Mouse (Mus musculus): ENCODE results near the gene Def6.
"Not testable (repeated sequence)": the region's sequence is repeated elsewhere in the genome, so short reads cannot be mapped to it uniquely, and the experiment has no call there.

Def6 gene

DNA sequence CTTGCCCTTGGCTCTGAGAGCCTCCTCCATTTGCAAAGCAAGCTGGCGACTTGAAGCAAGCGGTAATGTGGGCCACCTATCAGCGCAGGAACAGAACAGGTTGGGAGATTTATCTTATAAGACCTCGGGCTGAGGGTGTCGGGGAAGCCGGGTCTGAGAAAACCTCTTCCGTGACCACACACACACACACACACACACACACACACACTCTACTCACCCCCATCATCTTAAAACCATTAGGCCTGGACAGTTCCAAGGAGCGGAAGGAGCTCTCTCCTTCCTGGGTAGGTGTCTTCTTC lies 685 bp downstream of the Def6 start:
- no peak for DNase-seq (ENCODE audit: low read depth, low spot score)

DNA sequence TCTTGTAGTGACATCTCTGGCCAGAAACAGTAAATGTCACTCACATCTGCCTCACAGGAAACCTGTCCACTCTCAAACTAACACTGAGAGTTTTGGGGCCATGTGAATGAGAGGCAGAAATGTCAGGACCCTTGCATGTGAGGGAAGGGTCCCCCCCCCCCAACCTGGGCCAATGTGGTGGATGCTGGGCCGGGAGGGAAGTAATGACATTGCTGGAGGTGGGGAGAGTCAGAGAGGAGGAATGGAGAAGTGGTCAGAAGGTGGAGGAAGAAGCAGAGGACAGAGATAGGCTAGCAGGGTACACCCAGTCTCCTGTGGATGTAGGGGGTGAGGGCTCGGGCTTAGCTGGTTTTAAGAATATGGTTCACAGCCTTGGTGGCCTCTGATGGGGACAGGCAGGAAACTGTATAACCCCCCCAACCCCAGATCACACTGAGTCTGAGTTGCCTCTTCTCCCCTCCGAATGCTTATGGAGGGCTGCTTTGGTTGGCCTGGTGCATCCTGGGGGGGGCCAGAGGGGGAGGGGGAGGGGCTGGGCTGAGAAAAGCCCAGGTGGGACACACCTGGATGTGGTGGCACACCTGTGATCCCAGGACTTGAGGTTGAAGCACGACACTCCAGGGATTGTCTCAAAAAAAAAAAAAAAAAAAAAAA lies 2.0 kb downstream of the Def6 start:
- DNase-seq (ENCODE audit: low read depth, low spot score), result no peak

DNA sequence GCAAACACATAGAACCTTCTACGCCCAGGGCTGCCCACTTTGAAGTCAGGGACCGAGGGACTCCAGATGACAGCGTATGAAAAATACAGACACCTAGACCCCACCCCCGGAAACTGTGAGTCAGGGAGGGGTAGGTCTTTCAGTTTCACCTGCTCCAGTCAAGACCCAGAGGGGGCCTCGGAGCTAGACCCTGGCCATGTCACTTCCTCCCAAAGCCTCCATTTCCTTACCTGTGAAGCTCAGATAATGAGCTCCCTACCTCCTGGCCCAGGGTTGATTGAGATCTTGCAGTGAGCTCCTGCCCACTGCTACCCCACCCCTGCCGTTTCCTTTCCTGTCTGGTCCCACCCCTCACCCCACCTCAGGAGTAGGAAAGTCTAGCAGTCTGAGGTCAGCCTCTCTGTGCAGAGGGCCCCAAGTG lies 4.4 kb downstream of the Def6 start:
- DNase-seq (ENCODE audit: low read depth, low spot score), result no peak

DNA sequence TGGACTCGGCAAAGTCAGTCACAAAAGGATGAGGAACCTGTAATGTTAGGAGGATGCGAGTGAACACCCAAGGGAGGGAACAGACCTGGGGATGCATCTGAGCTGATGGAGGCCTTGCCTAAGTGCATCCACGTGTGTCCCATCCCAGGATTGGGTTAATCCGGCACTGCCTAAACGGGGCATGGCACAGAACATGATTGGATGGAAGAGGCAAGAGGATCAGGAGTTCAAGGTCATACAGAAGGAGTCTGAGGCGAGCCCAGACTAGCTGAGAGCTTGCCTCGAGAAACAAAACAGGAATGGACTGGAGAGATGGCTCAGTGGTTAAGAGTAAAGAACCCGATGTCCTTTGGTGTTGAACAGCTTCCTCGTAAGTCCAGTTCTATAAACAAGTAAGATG lies 4.8 kb downstream of the Def6 start:
- DNase-seq (ENCODE audit: low read depth, low spot score), result no peak

DNA sequence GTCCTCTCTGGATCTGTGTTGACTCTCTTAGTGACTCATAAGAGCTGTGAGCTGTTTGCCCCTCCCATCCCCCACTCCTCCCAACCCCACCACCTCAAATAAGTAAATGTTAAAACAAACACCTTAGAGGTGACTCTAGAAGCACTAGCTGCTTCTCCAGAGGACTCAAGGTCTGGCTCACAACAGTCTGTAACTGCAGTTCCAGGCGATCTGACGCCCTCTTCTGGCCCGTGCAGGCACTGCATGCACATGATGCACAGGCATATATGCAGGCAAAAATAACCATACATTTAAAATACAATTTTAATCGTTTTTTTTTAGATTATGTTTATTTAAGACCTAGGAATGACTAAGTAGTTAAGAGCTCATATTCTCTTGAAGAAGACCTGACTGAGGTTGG lies 5.7 kb downstream of the Def6 start:
- DNase-seq (ENCODE audit: low read depth, low spot score), result no peak

DNA sequence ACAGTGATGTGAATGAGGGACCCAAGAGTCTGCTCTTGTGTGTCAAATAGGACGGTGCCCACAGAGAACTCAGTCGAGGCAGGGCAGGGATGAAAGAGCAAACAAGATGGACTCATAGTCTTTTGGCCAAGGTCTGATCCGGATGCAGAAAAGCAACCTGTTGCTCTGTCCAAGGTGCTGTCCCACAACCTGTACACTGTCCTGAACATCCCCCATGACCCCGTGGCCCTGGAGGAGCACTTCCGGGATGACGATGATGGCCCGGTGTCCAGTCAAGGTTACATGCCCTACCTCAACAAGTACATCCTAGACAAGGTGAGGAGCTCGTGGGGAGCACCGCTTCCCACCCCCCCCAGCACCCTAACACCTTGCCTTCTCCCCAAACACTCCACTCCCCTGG lies 9.2 kb downstream of the Def6 start:
- no peak for DNase-seq (ENCODE audit: low read depth, low spot score)

DNA sequence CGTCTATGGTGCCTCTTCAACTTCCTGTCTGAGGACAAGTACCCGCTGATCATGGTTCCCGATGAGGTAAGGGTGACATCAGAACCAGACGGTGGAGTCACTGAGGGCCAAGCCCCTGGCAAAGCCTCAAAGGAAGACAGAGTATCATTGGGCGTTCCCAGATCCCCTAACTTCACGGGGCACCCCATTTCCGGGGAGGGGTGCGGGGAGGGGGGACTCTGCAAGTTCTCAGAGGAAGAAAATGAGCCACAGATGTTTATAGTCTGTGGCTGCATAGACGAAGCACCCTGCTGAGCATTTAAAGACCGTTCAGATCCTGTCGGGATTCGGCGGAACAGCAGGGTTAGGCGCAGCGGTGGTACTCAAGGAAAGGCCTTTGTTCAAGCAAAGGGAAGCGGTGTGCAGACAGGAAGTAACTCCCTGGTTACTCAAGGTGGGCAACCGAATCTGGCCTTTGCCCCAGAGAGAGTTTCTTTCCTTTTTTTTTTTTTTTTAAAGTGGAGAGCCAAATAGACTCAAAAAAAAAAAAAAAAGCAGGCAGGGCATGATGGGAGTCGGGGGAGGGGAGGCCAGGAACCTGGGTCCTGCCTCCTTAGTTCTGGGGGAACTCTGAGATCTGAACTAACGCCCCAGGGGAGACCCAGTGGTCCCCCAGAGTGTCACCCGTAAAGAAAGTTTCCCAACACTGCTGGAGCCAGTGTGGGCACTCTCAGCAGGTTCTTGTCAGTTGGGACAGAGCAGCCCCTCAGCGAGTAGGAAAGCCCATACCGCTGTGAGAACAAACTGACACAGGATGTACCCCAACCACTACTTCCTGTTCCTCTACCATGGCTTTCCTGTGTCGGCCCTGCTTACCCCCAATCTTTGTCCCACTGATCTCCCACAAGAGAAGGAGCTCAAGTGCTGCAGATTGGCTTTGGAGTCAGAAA lies 10.4 kb downstream of the Def6 start:
- peak; percentile 49 for DNase-seq (ENCODE audit: low read depth, low spot score)

DNA sequence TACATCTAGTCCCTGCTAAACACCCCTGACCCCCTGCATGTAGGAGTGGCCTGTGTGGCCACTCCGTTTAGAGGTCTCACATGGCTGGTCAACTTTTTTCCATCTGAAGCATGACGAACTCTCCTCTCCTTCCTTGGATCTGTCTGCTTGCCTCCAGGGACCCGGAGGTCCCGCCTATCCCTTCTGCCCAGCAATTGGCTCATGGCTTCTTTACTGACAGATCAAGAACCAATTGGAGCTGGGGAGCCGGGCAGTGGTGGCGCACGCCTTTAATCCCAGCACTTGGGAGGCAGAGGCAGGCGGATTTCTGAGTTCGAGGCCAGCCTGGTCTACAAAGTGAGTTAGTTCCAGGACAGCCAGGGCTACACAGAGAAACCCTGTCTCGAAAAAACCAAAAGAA lies 14.9 kb downstream of the Def6 start:
- DNase-seq (ENCODE audit: low read depth, low spot score), result not testable (repeated sequence)

DNA sequence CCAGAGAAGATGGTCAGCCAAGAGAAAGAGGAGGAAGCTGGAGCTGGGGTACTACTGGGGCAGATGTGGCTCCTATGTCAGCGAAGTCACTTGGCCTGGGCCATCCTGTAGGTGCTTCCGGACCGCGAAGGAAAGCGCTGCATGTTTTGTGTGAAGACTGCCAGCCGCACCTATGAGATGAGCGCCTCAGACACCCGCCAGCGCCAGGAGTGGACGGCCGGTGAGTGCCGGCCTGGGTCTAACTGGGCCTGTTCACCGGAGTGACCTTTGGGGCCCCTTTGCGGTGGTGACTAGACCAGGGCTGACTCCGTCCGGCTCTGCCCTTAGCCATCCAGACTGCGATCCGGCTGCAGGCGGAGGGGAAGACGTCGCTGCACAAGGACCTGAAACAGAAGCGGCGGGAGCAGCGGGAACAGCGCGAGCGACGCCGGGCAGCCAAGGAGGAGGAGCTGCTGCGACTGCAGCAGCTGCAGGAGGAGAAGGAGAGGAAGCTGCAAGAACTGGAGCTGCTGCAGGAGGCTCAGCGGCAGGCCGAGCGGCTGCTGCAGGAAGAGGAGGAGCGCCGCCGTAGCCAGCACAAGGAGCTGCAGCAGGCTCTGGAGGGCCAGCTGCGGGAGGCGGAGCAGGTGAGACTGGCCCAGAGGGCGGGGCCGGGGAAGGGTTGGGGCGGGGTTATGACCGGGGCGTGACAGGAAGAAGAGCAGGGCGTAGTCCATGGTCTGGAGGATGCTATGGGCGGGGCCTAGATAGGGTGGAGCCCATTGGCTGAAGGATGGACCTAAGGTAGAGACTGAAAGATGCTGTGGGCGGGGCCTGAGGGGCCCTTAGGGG lies 16.2 kb downstream of the Def6 start:
- DNase-seq (ENCODE audit: low read depth, low spot score), result peak; percentile 83

DNA sequence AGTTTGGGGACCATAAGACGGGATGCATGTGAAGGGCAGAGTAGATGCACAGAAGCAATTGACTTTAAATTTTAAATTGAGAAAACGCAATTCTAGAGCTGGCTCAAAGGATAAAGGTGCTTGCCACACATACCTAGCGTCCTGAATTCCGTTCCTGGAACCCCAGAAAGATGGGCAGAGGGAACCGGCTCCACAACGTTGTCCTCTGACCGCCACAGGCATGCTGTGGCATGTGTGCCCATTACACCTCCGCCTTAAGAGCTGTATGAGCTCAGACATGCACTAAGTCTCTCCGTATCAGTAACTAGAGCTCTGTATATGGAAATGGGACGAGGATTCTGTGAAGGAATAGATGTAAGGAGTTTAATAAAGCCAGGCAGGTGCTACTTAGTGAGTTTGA lies 17.0 kb downstream of the Def6 start:
- DNase-seq (ENCODE audit: low read depth, low spot score), result no peak

DNA sequence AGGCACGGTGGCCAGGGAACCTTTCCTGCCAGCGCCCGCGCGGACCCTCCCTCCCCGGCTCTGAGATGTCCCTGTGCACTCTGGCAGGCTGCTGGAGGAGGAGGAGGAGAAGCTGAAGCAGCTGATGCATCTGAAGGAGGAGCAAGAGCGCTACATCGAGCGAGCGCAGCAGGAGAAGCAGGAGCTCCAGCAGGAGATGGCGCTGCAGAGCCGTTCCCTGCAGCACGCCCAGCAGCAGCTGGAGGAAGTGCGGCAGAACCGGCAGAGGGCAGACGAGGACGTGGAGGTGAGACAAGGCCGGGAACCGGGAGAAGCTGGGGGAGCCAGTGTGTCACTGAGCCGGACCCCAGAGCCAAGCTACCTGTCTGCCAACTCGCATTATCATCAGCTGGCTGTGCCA lies 18.4 kb downstream of the Def6 start:
- peak; percentile 92 for DNase-seq (ENCODE audit: low read depth, low spot score)

DNA sequence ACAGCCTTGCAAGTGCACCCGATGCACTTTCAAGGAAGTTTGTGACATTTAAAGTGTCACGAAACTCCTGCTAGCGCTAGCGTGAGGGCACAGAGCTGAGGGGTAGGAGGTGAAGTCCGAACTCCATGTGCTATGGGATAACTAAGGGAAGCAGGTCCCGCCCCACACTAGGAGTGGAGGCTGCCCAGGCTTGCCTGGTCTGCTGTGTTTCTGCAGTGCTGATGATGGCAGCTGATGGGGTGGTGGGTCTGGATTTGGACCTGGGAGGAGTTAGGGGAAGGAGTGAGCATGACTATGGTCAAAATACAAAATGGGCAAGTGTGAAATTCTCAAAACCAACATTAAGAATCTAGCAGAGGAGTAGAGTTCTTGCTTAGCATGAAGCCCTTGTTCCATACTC lies 22.9 kb downstream of the Def6 start:
- no peak for DNase-seq (ENCODE audit: low read depth, low spot score)

DNA sequence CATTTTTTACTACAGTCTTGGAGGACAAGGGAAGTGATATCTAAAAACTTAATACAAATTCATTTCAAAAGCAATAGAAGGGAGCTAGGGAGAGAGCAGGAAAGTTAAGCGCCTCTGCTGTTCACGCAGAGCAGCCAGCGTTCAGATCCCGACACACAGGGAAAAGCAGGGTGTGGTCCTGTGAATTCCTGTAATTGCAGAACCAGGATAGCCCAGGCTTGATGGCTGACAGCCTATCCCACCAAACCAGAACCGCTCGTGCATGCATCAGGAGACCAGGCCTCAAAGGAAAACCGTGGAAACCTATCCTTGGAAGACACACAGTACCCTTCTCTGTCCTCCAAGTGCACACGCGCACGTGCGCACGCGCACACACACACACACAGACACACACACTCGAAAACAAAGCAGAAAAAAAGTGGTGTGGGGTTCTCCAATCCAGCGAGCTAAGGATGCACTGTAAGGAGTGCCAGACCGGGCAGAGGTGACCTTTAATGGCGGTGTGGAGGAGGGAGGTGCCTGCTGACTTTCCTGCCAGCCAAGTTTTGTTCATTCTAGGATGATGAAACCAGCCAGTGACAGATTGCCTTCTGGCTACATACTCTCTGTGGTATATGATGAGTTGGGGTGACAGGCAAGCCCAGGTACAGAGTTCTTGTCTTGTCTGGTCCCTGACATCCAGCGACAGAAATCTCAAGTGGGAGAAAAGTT lies 23.6 kb downstream of the Def6 start:
- DNase-seq (ENCODE audit: low read depth, low spot score), result no peak

DNA sequence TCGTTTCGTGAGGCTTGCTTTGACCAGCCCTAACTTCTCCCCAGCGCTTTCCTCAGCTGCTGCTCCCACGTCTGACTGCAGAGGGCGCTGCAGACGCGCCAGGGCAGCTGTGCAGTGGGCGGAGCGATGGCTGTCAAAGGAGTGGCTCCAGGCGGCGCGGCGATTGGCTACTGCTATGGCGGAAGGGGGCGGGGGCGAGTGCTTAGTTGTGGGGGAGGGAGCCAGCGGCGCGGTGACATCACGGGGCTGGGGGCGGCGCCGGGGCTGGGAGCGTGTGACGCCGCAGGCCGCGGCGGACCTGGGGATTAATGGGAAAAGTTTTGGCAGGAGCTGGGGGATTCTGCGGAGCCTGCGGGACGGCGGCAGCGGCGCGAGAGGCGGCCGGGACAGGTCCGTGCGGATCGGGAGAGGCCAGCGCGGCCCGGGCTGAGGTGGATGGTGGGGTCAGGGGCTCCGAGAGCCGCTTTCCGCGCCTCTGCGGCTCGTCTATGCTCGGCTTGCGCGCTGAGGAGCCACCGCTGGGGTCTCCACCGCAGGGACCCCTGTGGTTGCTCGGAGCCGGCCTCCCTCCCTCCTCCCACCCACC lies 25.0 kb downstream of the Def6 start, which contains the start of gene Ppard:
Gene Ppard, plus strand, starts transcription at position 226 of the 586 bp plus-strand sequence.
- DNase-seq (ENCODE audit: low read depth, low spot score), result peak; percentile 95

DNA sequence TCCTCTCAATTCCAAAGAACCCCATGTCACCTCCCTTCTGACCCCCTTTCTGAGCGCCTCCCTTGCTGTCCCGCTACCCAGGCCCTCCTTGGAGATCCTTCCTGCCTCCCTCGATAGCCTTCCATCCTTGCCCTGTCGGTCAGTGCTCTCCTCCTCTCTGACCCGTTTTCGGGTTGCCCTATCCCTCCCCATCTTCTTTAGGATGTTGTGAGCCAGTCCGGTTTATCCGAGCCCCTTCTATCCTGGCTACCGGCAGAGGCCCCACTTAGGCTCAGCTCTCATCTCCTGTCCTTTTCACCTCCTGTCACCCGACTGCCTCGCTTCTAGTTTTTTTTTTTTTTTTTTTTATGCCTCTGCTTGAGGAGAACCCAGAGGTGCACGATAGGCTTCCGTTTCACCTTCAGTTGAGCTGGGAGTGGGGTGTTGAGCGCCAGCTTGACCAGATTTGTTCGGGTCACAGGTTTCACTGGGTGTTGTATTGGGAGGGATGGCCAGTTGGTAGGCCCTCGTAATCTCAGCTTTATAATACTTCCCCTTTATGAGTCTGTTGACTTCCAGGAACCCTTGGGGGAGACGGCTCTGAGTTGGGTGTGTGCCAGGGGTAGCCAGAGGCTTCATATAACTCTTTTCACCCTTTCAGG lies 25.6 kb downstream of the Def6 start:
- no peak for DNase-seq (ENCODE audit: low read depth, low spot score)

DNA sequence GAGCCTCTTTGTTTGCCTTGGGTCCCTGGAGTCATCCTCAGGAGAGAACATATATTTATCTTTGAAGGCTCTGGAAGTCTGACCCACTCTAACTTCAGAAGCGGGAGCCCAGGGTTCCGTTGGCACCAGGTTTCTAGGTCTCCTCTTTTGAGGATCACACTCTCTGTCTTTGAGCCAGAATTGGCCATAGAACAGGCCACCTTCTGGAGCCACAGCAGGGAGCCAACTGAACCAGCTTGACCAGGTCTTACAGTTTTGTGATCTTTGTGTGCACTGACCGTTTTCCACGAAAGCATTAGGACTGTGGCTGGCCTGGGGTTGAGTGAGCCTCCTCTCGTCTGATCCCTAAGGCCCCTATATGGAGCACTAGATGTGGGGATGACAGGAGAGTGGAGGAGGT lies 27.1 kb downstream of the Def6 start:
- DNase-seq (ENCODE audit: low read depth, low spot score), result no peak

DNA sequence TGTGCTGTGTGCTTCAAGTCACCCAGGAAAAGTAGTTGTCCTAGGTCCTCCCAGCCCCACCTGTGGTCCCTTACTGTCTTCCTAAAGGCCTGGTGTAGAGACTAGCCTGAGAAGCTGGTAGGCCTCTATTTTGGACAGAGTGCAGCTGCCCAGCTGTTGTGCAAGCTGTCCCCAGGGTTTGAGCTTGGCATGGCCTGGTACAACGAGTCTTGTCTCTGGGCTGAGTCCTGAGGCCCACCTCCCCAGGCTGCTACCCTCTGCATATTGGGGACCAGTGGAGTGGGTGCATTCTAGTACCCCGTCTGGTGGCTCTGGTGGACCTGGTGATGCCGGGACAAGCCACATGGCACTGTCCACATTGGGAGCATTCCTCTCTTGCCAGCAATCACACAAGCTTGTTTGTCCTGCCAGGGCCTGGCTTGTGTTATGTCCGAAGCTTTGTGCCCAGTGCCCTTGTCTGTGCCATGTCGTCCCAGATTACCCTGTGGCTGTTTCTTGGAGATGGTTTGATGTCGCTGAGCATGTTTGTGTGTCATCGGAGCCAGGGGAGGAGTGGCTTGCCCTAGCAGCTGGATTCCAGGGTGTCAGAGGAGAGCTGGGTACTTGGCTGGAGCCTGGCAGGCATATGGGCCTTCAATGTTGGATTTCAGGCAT lies 28.5 kb downstream of the Def6 start:
- DNase-seq (ENCODE audit: low read depth, low spot score), result no peak

DNA sequence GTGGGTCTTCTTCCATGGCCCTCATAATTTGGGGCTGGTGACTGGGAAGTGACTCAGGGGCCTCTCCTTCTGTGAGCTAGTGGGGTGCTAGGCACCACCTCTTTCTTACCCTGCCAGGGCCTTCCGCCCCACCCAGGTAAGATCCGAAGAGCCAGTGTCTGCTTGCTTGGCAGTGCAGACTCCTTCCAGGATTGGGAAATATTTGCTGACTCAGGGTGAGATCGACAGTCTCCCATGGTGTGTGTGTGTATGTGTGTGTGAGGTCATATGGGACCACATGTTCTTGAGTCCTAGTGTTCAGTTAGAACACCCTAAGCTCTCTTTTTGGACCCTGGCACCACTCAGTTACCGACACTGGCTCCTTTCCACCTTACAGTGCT lies 29.0 kb downstream of the Def6 start:
- DNase-seq (ENCODE audit: low read depth, low spot score), result no peak

DNA sequence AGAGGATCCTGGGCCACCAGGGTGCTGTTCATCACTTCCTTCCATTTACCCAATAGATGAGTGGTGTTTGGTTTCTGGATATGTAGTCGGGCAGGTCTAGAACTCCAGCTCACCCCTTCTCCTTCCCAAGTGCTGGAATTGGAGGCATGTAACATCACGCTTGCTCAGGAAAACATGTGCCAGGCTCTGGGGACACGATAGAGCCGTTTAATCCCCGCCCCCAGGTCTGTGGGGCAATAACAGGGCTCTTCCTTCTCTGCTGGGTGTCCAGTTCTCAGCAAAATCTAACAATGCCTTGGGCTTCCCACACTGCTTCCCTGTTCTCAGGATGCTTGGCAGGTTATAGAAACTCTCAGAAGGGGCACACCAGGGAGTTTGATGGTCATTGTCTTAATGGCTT lies 29.8 kb downstream of the Def6 start:
- no peak for DNase-seq (ENCODE audit: low read depth, low spot score)

DNA sequence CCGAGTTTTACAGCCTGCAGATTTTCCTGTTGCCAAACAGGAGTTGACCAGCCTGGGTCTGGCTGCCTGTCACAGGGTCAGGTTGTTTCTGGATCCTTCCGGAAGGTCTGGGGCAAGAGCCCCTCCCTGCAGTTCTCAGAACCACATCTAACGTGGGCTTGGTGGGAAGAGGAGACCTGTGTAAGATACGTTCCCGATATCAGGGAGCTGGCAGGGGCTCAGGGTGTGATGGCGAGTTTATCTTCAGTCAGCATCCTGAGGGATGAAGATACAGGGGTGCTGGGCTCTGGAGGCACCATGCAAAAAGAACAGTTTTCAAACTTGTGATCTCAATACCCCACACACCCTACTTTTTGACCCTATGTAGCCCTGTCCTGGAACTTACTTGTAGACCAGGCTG lies 30.3 kb downstream of the Def6 start:
- DNase-seq (ENCODE audit: low read depth, low spot score), result no peak
